Mouse (Mus musculus) adrenal gland, postnatal 4 days (tissue): Measurements from ENCODE around the gene Nmur2. TPM values are rescaled to one million over a fixed set of nuclear protein-coding genes. Genes with fewer than 3 reads are reported as not detected.
A peak's percentile ranks its signal among the peaks of the same experiment; 100 is the strongest.

Experiments used
- DNase-seq, 2 experiments: peaks; one replicate each; pipeline ENCODE4 v3.0.0; 2021 to 2022; ENCODE audit warnings: low spot score in 2 of 2, mixed read lengths in 2 of 2
- long read RNA-seq, 2 experiments: library from polyadenylated mRNA; stranded (forward); transcript quantifications; one replicate each; pipeline ENCODE4 v2.0.0; 2021
- total RNA-seq, 2 experiments: library from RNA; stranded (reverse); gene quantifications; 2 replicates each; pipeline ENCODE4 v1.2.3; 2021

The Nmur2 gene
- total RNA-seq: not detected
- long read RNA-seq, experiment 1: 0 reads
- long read RNA-seq, experiment 2: 0 reads

DNA sequence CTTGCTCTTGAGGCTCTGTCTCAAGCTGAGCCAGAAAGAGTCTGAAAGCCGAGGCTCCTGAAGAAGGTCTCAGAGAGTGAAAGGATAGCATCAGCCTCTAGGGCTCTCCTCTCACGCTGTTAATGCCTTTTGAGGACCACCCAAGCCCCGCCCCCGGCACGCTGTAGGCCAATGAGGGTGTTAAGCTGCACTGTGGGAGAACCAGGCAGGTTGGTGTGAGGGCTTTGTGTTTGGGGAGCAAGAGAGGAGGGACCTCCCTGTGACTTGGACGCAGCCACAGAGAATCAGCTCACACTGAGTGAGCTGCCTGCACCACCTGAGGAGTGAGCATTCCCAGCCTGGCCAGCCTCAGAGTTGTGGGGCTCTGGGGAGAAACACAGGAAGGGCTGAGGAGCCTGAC, at the start of gene Nmur2:
Gene Nmur2, minus strand, starts transcription at position 94 of the 400 bp plus-strand sequence.
- no peak for DNase-seq

DNA sequence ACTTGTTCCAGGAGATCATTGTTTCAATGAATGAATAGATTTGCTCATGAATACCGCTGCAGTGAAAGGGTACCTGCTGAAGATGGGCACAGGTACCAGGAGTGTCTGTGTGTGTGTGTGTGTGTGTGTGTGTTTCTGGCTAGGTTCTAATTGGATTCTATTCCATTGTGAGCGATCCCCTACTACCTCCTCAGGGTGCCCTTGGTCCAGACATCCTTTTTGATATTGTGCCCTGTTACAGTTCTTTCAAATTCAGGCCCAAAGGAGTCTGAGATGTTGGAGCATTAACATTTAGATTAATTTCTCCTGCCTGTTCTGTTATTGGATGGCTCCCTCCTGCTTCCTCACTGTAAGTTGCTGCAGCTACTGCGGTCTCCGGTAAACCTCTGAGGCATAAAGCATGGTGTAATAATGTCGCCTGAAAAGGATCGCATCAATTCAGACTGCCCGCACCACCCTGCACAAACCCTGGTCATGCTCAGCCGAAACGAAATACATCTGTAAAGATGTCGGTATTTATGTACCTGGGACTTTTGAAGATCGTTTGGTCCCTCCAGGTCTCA, 48.4 kb upstream of the Nmur2 start:
- no peak for DNase-seq

DNA sequence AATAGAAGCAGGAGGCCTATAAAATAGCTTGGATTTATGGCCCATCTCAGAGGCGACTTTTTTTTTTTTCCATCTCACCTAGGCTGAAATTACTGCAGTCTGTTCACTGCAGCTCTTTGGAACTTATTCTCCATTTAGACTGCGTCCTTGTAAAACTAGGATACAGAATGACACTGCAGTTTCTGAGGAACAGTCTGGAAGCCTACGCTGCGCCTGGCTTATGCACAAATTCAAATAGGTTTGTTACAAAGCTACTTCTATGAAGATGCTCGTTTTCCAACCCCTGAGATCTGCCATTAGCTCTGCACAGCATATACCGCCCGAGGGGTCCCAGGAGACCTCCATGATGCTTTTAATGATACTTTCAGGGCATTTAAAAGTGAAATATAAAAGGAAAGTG, 31.3 kb upstream of the Nmur2 start:
- DNase-seq: no peak

DNA sequence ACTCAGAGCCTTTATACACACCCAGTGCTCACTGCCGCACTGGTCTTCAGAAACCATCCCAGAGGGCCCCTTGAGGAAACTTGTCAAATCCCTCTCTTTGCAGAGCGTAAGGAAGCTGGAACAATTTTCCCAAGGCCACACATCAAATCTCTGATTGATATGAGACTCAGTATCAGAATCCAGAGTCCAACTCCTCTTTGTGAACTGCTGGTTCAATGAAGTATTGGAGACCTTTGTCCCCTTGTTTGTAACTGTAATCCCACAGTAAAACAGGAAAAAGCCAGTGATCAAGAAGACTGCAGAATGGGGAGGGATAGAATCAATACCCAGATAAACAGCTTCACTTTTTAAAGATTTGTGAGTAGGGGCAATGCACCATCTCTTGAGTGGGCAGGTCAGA, 28.8 kb upstream of the Nmur2 start:
- DNase-seq: no peak

DNA sequence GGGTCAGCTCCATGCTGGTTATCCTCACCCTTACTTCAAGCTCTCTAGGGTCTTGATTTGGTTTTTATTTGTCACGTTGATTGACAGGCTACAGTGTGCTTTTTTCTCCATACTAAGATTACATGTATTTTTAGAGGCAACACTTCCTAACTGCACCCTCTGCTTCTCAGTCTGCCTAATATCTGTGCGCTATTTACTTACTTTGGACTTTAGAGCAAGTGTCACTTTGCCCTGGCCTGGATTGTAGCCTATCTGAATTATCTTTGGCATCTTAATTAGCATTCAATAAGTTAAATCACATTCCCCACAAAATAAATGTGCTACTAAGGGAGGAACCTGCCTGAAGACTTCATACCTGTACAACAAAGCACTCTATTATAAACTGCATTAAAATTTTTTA, 24.3 kb upstream of the Nmur2 start:
- no peak for DNase-seq

DNA sequence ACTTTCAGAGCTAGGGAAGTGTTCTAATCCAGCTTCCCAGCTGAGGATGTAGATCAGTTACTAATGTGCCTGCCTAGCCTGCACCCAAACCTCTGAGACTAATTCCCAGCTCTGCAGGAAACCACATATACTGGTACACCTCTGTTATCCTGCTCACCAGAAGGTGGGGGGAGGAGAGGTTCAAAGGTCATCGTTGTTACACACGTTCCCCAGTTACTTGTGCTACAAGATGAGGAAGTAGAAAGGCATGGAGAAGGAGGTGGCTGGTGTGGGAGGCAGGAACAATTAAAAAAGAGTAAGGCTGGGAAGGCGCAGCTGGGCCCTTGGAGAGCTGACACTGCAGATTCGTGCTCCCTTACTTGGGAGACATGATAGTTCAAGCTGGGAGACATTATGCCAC, 23.8 kb upstream of the Nmur2 start:
- DNase-seq: no peak

DNA sequence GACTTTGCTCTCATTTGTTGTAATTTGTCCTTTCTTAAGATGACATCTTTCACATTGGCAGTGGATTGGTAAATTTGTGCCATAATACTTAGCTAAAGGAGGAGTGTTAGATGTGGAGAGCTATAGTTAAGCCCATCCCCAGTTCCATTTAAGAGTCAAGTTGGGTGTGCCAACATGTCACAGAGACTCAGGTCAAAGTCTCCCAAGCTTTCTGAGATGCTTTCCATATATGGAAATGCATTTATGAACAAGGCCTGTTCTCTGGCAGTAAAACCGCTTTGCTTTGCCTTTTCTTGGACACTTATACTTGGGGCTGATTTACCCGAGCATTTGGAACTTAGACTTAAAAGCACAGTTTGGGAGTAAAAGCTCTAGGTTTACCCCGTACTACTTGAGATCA, 18.4 kb upstream of the Nmur2 start:
- DNase-seq: no peak

DNA sequence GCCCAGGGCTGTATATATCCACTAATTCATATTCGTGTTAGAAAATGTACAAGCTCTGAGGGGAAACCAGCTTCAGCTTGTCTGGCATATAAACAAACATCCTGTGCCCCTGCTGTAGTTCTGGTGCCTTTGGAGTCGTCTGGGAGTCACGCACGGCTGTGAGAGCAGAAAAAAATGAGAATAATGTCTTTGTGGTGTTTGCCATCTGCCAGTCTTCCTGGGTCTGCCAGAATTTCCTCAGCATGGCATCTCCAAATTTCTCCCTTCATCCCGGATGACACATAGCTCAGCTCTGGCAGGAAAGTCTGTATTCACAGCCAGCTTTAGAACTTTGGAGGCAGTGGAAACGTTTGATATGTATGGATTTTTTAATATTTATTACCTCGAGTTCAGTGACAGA, 13.6 kb upstream of the Nmur2 start:
- DNase-seq: no peak

DNA sequence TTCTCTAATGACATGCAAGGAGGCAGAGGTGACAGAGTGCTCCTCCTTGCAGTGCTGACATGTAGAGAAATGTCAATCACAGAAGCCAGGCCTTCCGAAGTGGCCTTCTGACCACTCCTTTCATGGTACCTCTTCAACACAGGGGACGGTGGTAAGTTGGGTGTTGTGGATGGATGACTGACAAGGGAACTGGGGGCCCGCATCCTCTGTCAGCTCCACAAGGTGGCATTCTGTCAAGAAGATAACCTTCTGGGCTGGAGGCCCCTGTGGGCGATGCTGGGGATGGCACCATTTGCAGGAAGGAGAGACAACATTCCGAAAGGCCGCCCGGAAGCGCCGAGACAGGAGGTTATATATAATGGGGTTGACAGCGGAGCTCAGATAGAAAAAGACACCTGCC, 14.0 kb downstream of the Nmur2 start:
- DNase-seq: no peak

DNA sequence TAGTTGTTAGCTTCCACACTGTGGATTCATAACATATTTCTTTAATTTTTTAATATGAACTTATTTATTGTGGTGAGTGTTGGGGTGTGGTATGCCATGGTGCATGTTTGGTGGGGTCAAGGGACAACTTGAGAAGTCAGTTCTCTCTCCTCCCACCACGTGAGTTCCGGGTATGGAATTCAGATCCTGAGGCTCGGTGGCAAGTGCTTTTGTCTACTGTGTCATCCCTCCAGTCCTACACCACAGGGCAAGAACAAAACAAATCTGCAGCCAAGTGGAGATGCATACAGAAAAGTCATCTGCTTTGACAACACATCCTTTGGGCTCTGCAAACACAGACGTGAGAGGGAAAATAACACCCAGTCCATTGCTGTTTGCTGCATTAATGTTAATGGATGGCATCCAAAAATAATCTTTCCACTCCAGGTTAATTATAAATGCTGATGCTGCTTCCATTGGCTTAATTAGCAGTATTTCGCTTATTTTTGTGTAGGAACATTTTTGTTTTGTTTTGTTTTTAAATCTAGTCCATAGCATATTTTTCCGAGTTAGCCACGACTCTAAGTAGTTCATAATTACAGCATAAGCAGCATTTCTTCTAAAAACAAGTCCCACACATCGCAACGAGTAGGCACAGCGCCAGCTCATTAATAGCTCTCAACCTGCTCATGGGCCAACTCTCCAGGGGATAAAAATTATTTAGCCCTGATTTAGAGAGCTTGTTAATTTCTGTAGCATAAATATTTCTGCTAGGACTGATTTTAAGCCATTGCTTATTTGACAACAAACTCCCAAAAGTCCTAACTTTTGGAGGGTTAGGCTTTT, 14.9 kb downstream of the Nmur2 start:
- DNase-seq: no peak

DNA sequence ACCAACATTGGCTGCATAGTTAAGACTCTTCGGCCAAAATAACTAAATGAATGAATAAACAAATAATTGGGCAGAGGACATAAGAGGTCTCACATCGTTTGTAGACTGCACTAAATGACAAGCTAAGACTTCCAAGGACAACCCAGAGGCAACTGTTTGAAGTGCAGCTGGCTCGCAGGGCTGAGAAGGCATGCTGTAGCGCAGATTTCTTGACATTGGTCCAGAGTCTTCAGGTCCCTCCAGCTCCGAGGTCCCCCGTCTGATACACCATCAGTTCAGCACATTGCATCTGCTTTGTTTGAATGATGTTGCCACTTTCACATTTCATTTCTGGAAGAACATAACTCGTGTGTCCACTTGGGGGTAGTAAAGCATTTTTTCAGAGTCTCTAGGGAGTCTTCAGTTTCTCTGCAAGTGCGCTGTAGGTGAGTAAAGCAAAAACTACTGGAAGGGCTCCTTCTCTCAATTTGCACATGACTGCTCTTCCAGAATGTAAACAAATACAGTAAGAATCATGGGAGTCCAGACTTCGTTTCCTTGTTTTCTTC, 27.2 kb downstream of the Nmur2 start:
- DNase-seq: no peak

DNA sequence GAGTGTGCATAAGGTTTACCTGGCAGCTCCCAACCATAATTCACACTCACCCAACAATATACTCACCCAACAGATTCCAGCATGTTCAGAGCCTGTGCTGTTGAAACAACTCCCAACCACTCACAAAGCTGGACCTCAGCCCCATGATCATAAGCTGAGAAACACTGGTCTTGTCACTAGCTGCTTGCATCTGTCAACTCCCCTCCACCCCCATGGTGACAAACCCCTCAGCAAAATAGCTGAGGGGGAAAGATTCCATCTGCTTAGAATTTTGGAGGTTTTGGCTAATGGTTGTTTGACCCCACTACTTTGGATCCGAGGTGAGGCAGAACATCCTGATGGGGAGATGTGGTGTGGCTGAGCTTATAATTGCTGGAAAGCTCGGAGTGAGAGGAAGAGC, 28.4 kb downstream of the Nmur2 start:
- DNase-seq: no peak

DNA sequence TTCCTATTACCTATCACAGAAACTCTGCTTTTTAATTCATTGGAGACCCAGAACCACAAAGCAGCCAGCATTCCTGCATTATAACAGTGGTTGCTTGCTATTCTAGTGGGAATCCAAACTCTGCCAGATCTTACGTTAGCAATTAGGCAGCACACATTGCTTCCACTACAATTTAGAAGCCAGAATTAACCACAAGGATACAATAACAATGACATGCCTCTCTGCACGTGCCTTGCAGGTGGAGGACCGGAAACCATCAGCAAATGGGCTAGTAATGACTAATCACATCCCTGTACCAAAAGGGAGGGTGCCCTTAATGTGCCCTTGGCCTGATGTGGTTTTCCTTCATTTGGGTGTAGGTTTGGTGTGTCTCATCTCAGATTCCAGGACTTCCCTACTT, 32.5 kb downstream of the Nmur2 start:
- no peak for DNase-seq

DNA sequence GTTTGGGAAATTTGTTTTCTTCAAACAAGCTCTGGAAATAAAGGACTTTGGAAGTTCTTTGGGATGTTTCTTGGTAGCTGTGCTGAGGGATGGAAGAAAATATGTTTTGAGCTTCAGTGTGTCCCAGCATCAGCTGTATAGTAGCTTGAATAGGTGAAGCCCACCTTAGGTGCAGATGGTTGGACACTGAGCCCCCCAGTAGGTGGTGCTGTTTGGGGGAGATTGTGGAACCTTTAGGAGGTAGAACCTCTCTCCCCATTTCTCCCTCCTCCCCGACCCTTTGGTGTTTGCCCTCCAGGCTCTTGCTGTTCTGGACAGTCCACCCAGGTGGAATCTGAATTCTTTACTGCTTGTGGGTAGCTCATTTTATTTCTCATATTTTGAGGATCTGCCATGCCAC, 48.0 kb downstream of the Nmur2 start:
- DNase-seq: no peak

DNA sequence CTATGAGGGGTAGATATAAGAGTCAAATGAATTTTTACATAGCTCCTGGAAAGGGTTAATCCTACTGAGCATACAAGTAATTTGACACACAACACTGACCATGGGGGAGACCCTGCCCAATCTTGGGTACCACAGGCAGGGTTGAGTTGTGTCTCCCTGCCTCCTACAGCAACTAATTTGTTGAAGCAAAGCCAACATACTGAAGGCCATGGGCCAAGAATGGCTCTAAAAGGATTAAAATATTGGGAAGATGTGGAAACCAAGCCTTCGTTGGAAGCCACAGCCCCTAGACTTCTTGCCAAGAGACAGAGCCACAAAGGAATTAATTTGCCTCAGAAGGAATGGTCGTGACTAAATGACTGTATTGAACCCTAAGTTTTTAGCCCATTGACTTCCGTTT, 48.7 kb downstream of the Nmur2 start:
- no peak for DNase-seq

DNA sequence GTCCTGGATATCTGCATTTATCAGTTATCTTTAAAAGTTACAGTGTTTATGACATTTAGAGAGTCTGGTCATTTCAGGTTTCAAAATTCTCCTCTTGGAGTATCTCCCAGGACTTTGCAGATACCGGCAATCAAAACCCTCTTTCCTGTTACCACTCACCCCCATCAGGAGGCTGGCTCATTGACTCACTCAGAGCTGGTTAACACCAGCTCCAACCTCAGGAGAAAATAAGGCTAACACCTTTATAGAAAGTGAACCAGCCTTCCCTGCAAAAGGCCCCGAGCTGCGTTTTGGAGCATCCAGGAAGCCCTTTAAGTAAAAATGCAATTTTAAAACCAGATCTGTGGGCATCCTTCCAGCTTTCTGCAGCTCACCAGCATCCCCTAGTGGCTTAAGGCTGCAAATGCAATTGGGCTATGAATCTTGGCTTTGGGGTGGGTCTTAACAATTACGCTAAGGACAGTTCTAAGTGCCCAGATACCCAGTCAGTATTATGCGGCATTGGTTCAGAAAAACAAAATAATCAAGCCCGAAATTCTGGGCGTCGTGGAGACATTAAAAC, 49.2 kb downstream of the Nmur2 start:
- DNase-seq: peak in 1 of 2 experiments; percentile 17

DNA sequence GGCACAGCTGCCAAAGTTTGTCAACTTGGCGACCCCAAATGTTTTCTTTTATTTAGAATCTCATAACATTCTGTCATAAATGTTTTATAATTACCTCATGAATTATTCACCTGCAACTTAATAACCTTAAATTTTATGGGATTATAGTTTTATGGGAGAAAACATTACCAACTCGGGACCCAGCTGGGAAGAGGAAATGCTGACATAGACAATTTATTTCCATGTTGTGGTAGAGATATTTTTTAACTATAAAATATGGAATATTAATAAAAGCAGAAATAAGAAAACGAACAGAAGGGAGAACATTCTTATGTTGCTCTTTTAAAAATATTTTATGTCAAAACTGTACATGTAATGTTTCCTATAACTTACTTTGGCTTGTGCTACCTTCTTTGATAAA, 56.2 kb downstream of the Nmur2 start:
- DNase-seq: no peak

DNA sequence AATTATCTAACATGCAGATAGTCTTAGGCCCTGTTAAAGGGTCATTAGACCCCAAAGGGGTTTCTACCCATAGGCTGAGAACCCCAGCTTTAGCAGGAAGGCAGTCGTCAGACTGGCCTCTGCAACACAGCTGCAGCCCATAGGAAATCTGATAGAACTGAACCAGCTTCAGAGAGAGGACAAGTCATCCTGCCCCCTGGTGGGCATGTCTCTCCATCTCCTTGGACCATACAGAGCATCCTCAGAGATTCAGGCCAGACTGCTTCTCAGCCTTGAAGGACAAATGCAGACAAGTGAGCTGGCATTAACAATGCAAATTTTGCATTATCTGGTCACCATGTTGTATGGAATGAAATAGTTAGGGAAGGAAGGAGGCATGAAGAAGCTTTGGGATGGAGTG, 59.2 kb downstream of the Nmur2 start:
- no peak for DNase-seq

DNA sequence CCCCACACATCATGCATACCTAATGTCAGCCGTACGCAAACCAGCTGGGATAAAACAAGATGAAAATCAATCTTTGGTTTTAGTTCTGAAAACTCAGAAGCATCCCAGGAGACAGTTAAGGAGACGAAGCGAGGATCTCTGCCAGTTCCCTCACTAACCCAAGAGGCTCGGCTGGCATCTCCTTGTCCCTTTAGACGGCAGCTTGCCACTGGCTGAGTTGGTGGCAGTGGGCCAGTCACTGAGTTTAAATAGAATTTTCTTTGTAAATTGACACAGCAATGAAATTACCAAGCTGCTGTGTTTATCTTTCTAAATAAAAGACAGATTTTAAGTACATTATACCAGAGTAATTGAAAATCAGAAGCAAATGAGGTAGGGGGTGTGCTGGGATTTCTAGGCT, 62.7 kb downstream of the Nmur2 start:
- no peak for DNase-seq
